Mouse (Mus musculus): ENCODE measurements at regions not wholly inside any gene's neighbourhood (a gene's known extent, or its start where the extent isn't known, plus 50 kb on each side); places are given as distances from the start of the nearest gene placed in this dataset.
"Not testable (repeated sequence)": the region's sequence is repeated elsewhere in the genome, so short reads cannot be mapped to it uniquely, and the experiment has no call there.

DNA sequence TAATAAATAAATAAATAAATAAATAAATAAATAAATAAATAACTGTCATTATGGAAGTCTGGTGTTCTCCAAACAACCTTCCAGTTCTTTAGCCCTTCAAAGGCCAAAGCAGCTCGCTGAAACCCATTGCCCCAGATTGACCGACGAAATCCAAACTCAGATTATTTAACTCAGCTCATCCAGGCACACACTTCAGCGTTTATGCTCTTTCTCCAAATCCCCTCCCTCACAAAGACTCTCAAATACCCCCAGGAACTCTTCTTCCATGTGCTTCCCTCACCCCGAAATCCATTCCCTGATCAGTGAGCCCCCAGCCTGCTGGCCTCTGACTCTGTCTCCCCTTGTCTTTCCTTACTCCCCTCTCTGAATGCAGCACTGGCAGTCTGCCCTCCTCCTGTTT is 480.8 kb downstream of the Tns1 start:
- DNase-seq, result no peak

DNA sequence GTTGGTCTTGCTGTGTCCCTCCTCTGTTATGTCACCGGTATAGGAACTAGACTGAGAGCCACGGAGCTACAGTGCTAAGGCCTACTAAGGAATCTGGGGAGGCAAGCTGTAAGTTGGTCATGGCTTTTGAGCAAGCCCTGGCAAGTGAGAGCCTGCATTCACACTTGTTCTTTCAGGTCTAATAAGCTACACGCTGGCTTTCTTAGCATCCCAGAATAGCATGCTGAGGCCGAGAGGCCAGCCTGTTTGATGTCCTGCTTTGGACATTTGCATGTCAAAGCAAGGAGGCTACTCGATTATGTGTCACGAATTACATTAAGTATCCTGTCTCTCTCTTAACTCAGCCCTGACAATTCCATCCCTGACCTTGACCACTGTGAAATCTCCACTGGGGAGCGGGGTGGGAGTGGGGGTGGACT is 481.5 kb downstream of the Tns1 start:
- DNase-seq, result no peak

- DNase-seq, result no peak
These were observed 482.8 kb downstream of the Tns1 start for GRCm38 (mm10) chr1:73641456-73641855.

GRCm38 (mm10) chr1:73640726-73641451 is 483.4 kb downstream of the Tns1 start:
- no peak for DNase-seq

DNA sequence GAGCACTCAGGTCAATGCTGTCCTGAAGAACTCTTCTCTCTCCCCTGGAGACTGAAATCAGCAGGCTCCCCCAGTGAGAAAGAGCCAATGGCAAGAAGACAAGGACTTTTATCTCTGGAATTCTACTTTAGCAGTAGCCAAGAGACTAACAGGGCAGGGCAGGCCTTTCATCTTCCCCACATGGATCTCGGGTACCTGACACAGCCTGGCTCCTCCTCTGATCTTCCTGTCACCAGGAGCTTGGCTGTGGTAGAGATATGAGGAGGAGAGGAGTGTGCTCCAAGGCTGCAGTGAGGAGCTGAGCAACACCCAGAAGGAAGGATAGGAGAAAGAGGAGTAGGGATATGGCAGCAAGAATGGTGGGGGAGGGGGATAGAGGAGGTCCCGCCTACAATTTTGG is 488.5 kb downstream of the Tns1 start:
- no peak for DNase-seq

GRCm38 (mm10) chr1:73634871-73635270 is 489.4 kb downstream of the Tns1 start:
- no peak for DNase-seq

DNA sequence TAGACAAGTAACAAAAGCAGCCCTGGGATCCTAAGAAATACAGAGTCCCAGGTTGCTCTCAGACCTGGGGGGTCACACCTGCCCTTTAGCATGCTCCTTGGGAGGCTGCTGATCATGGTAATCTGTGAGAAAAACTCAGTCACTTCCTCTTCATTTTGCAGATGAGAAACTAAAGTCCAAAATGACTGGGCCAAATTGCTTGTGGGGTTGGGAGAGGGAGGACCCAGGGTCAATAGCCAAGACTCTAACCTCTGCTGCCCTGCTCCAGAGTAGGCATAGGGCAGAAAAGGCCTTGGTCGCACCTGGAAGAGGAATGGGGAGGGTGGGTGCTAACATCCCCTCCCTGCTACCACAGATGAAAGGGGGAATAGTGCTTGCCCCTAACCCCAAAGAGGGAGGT is 491.2 kb downstream of the Tns1 start:
- no peak for DNase-seq

DNA sequence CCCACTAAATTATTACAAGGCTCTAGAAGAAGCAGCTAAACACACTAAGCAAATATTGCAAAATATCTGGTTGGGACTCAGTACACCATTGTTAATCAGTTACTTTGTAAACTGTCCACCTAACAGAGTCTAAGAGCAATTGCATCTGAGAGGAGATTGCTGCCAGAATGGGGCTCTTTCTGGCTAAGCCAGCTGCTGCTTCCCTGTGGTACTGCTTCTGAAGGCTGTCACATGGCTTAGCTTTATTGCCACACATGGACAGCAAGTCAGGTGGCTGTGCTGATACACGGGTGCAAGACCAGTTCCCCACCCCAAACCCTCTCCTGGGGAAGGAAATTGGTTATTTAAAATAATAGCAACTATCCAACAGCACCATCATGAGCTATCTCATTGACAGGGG is 493.9 kb downstream of the Tns1 start:
- no peak for DNase-seq

GRCm38 (mm10) chr1:73625365-73625764 is 498.9 kb downstream of the Tns1 start:
- DNase-seq, result no peak

DNA sequence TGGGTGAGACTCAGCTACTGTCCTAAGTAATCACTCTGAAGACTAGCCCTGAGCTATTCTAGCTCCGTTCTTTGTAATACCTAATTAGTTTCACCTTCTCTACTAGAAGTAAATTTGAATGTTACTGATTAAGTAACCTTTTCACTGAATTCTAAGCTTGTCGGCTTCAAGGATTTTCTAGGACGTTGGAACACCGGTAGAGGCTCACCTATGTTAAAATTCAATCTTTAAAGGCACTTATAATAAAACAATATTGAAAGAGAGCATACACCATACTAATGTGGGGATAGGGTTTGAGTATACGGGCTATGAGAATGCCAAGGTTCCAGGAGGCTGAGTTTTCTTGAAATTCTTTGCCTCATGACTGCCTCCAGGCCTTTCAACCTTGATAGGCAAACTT is 503.1 kb downstream of the Tns1 start:
- DNase-seq, result not testable (repeated sequence)

DNA sequence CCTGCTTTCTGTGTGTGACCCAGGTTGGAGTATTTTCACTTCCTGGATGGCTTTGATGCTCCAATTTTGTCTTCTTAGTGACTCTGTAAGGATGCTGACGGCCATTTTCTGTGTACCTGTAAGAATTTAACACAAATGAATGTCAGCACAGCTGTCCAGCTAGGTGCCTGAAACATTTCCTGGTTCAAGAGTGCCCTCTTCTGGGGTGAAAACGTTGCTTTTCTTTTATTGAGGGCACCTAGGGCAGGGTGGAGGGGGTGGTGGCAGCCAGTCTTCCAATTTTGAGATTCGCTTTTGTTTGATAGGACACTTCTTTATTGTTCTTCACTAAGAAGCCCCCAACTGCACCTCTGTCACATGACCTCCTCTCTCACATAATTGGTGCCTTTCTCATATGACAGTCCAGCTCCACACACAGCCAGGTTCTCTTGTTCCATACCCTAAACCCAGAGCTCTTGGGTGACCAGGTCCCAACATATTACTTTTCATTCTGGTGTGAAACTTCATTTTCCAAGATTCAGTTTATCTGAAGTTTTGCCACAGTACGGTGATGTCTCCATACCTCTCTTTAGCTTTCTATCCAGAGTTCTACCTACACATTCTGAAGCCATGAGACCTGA is 505.6 kb downstream of the Tns1 start:
- peak; percentile 11 for DNase-seq

- no peak for DNase-seq
These were observed 530.4 kb downstream of the Tns1 start for GRCm38 (mm10) chr1:73593653-73594385.

DNA sequence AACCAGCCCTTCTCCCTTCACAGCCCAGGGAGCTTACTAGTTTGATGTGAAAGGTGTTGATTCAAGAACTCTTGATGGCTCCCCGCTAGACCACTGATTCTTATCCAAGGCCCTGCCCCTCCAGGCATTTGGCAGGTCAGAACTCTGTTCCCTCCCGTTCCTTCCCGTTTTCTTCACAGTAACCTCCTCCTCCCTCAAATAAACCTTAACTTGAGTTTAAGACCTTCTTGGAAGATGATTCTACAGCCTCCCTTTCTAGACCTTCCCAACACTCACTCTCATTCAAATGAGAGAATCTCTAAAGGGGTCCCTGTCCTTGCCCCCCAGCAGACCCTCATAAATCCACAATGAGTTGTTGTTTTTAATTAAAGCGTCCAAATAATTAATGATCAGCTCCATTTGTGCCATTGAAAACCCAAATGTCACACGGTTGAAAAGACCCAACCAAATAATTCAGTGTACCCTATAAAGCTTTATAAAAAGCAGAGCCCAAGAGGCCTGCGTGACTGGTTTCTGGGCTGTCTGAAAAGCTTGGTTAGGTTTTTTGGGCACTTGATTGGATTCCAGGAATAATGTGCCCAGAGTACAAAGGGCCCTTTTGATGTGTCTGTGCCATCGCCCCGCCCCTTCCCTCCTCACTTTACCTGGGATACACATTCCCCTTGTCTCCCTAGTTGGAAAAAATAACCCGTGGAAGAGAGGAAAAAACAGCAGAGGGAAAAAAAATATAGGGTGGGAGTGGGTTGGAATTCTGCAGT is 532.7 kb downstream of the Tns1 start:
- DNase-seq, result no peak

GRCm38 (mm10) chr1:73579680-73580079 is 544.6 kb downstream of the Tns1 start:
- no peak for DNase-seq

GRCm38 (mm10) chr1:73577019-73577418 is 547.2 kb downstream of the Tns1 start:
- DNase-seq, result no peak

DNA sequence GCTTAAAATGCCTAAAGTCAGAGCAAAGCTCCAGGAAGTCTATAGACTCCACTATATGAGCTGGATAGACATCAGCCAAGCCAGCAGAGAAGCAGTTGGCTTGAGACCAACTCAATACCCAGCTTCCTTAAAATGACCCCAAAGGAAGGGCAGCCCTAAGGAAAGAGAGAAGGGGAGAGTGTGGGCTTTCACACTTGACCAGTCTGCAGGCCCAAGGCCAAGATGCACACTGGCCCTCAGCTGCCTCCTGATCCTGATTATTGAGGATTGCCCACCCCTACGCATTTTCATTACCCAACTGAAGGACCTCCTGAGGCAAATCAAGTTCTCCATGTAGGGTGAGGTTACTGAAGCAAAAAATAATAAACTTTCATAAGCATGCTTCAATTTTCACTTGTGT is 548.6 kb downstream of the Tns1 start:
- no peak for DNase-seq

GRCm38 (mm10) chr1:73570944-73571343 is 553.3 kb downstream of the Tns1 start:
- no peak for DNase-seq

DNA sequence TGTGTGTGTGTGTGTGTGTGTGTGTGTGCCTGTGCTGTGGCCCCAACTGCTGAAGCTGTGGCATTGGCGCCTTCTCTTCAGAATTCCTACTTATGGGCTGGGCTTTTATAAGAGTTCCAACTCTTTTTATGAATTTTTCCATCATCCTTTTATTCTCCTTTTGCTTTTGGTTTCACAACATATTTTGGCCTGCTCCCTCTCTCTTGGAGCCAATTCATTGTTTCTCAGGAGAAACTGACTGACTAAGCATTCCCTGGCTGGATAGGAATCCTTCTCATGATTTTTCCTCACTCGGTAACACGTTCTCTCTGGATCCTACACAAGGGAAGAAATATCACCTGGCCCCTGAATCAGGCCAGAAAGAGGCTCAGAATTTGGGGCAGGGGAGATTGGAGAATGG is 551.1 kb upstream of the Tnp1 start:
- DNase-seq, result no peak

GRCm38 (mm10) chr1:73560594-73560993 is 544.9 kb upstream of the Tnp1 start:
- DNase-seq, result no peak

DNA sequence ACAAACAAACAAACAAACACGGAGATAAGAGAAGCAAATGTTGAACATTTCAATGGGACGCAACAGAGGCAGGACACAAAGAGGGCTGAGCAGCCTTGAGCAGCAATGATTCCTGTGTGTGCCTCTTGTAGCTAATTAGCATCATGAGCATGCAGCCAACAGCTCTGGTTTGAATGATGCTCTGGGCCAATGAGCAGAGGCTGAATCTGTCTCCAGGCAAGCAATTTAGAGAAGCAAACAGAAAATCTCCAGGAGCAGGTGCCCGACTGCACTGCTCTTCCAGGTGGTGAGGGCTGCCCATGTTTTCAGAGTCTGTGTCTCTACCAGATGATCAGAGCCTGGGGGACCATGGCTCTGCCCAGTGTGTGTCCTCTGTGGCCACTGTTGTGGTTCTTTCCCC is 532.2 kb upstream of the Tnp1 start:
- DNase-seq, result no peak

DNA sequence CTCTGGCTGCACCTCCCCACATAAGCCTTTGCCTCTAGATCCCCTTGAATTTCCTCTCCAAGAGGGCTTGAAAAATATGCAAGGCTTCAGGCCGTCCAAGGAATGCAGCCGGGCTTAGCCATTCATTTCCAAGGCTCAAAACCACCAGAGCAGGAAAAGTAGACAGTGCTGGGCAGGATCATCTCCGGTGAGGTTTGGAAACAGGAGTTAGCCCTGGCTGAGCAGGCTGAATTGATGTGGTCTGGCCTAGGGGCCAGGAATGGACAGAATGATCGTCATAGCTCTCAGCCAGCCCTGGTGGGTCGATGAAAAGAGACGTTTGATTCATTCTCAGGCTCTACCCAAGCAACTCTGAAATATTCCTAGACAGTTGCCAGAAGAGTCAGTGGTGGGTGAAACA is 529.7 kb upstream of the Tnp1 start:
- DNase-seq, result no peak

GRCm38 (mm10) chr1:73541371-73541770 is 525.7 kb upstream of the Tnp1 start:
- no peak for DNase-seq

- DNase-seq, result no peak
These were observed 522.7 kb upstream of the Tnp1 start for GRCm38 (mm10) chr1:73538420-73538871.
